Mouse (Mus musculus) adipocyte (in vitro differentiated cells): Measurements from ENCODE around the gene Morn1.

ENCODE experiments used
- DNase-seq: peaks from one replicate; pipeline ENCODE4 v3.0.0-alpha.2; 2016; ENCODE audit warnings: low spot score

Gene Morn1

DNA sequence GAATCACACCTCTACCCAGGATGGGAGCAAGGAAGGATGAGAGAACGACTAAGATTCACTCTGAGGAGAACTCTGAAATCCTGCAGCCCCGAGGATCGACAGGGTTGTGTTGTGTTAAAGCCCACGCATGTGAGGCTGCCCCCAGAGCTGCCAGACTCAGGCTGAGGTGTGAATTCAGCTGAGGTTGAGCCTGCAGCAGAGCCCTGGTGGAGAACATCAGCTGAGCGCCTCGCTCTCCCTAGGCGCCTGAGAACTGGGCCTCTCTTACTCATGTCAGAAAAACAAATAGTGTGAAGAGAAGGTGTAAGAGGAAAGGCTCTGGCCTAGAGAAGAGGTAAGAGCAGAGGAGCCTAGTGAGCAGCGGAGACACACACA lies 72.2 kb downstream of the Morn1 start:
- no peak for DNase-seq

DNA sequence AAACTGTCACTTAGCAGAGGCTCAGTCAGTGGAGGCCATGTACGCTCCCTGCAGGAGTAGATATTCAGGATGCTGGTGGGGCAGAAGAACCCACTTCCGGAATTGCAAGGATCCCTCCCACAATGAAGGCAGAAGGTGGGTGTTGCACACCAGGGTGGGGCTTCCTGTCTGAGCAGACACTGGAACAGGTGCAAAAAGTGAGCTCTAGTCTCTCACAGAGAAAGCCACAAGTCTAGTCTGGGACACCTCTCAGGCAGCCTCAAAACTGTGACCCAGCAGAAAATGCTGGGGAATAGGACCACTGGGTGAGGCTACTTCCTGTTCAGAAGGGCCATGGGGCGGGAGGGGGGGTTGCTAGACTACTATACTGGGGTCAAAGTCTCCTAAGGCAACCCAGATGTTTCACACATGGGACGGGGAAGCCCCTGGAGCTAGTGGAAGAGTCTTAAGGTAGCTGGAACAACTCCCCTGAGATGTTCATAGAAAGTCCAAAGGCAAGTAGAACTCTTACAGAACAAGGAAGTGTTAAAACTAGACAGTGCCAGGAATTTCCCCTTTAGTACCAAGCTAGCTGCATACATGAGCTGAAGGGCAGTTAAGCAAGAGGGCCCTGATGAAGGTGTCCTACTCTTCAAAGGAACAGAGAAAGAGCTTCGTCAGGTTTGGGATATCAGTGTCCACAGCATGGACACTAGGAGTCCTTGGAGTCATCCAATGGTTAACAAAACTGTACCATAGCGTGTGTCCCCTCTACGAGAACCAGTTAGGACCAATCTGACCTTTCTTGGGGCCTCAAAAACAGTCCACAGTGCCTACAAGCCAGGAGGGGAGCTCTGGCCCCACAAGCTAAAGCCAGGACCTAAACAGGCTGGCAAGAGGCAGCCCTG lies 76.3 kb downstream of the Morn1 start:
- no peak for DNase-seq

DNA sequence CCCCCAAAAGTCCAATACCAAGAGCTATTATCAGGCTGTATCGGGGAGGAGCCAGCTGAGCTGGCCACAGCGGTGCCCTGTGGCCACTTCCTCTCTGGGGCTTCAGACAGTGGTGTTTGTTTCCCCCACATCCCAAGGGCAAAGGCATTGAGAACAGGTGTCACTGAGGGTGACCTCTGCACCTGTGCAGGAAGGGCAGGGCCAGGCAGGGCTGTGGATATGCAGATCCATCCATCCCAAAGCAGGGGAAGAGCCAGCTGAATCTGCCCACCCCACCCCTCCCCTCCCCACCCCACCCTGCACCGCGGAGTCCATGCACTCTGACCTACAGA lies 76.9 kb downstream of the Morn1 start:
- DNase-seq, result no peak

DNA sequence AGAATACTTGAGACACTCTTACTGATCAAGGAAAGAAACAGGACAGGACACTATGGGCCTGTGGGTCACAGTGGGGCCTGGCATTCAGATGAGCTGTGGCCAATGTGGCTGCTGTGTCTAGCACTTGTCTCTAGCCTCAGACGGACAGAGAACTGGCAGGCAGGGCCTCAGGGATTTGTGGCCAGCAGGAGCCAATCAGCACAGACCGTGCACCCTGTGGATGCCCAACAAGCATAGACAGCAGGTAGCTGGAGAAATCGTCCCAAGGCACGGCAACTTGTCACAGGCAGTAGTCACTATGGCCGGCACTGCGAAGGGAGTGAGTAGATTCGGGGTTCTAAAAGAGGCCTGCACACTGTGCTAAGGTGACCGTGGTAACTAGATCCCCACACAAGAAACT lies 77.3 kb downstream of the Morn1 start:
- no peak for DNase-seq

DNA sequence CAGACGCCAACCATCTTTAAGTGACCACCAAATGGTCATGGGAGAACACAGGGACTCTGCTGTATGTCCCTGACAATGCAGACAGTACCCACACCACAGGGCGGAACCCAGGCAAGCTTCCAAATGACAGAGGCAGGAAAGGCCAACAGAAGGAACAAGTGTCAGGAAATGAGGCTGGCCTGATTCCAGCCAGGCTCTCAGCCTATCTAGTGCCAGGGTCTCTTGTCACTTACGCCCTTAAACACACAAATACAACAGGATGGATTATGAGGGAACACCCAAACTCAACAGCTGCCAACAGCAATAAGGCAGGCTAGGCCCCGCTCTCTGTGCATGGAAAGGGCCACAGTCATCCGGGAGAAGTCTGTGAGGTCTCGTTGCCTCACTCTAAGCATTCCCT lies 78.2 kb downstream of the Morn1 start:
- DNase-seq, result peak; percentile 61

DNA sequence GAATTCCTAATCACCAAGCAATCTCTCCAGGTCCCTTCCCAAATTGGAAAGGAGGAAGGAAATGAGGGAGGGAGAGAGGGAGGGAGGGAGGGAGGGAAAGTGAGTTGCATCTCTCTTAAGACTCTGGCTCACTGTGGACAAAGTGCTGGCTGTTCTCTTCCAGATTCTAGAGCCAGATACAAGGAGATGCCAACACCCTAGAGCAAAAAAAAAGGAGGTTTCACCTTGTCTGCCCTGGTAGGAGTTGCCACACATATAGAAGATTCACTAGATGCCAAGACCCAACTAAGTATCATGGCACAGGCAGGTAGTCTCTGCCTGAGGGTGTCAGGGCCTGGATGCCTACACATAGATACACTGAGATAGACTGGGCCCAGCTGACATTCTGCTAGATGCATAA lies 79.5 kb downstream of the Morn1 start:
- DNase-seq, result no peak

DNA sequence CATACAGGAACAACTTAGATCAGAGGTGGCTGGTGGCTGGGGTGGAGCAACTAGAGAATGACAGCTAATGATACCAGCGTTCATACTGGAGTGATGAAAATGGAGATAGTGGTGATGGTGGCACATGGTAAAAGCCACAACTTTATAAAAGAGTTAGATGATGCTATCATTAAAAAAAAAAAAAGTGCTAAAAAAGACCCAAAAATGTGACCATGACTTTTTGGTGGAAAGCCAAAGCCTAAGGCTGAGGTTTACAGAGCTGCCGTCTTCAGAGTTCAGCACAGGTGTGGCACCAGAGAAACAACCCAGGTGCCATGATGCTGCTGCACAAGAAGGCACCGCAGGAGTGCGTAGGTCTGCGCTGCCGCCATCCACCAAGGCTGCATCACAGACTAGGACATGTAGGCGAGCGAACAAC lies 82.5 kb downstream of the Morn1 start:
- no peak for DNase-seq

DNA sequence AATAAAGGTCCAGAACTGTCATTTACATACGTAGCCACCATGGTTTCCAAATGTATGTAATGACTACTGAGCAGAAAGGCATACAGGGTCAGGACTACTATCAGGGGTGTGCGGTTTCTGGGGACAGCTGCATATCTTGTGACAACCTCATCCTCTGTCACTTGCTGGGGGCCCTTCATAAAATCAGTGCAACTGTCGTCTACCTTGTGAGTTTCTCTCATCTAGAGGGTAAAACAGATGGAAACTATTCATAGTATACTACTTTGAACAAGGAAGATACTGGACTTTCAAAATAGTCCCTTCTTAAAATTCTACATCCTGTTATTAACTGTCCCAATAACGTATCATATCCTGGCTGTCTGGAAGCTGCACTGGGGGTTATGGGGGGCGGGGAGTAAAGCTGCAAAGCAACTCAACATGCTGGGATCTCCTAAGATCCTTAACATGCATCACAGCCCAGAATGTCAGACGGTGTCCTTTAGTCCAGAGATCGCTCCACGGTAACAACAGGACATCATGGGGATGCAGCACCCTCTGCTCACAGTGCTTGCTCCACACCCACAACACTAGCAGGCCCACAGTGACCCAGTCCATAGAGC lies 84.3 kb downstream of the Morn1 start:
- no peak for DNase-seq

DNA sequence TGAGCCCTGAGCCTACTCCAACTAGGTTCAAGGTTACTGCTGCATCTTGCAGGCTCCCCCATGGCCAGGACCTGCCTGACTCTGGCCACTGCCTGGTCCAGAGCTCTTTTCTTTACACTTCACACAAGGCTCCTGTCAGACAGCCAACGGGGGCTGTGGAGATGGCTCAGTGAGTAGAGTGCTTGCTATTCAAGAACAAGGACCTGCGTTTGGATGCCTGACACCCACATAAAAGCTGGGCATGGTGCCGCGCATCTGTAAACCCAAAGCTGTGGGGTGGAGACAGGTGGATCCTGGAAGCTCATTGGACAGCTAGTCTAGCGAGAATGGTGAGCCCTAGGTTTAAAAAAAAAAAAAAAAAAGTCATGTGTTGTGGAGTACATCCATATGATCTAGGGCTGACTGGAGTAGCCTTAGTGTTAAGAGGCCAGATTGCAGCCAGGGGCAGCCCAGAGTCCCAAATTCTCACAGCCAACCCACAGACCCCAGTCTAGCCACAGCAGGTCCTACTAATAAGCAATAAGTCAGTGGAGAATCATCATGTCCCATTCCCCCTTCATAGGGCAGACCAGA lies 85.7 kb downstream of the Morn1 start:
- no peak for DNase-seq

DNA sequence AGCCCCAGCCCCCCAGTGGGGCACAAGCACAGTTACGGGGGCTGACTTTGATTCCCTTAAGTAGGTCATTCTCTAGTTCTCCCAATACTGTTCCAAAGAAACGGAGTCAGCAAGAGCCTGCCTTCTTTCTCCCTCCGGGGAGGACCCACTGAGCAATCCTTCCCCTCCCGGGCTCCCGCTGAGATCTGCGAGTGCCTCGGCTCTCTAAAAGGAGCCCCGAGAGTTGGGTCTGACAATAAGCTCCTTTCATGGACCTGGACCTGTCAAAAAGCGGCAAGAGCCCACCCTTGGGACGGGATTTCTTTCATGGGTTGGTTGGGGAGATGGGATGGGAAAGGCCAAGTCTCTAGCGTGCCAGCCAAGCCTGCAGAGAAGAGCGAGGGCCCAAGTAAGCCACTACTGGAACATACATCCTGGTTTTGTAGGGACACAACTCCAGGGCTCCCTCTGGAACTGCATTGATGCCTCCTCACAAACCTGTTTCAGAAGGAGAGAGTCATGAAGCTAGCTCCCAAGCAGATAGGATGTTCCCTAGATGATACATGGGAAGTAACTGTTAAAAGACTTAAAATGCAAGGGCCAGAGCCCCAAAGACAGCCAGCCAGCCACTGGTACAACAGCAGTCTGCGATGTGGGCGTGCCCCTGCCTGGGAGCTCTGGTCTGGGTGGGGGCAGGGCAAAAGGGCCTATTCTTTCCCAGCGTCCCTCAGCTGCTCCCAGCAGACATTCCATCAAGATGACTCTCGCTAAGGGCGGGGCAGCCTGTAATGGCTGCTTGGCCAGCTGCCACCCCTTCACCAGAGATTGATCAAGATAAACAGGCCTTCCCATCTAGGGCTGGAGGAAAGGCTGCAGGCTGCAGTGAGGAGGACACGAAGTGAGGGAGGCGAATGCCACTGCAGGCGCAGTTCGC lies 86.8 kb downstream of the Morn1 start:
- DNase-seq, result peak; percentile 96

DNA sequence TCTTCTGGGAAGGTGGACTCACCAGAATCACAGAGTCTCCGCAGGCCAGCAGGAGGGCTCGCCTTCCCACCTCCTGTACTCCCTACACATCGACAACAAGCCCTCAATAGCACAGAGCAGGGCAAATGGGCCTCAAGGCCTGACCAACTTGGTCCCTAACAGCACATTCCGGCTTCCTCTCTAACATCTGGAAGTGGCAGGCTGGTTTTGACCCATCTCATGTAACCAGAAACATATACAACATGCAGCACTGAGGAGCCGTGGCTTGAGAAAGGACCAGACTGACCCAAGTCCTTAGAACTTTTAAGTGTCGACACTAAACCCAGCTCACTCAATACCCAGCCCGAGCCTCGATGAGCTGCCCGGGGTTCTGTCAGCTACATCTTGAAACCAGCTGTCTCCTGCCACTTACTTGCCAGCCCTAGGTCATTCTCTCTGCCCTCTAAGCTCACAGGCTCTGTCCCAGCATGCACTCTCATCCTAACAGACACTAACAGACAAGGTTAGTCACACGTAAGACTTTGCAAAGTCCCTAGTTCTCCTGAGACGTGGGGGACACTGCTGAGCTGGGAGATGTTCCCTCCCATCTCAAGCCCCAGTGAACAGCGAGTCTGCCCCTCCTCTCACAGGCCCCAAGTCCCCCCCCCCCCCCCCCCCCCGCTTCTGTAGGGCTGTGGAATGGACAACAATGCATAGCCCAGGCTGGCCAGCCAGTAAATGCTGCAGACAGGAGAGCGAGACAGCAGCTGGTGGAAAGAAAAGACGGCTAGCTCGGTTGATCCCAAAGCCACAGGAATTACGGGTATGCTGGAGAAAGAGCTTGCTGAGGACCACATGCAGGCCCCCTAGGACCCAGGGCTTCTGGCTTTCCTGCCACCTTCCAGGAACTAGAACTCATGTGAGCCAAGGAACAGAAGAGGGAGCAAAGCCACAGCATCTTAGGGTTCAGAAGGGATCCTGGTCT lies 87.7 kb downstream of the Morn1 start:
- peak; percentile 33 for DNase-seq

DNA sequence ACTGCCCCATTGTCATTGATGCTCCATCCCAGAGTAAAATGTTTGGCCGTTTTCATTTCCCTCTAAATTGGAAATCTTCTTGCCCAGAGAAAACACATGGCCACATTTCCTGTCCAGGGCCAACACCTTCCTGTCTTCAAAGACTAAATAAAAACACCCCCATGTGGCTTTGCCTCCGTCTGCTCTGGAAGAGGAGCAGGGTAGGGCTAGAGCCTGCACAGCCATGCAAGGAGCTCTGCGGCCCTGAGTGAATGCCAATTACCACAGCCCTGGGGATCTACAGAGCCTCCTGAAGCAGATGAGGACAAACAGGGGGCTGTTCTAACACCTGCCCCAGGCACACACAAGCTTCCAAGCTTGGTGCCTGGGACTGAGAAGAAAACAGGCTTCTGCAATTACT lies 89.8 kb downstream of the Morn1 start:
- no peak for DNase-seq

DNA sequence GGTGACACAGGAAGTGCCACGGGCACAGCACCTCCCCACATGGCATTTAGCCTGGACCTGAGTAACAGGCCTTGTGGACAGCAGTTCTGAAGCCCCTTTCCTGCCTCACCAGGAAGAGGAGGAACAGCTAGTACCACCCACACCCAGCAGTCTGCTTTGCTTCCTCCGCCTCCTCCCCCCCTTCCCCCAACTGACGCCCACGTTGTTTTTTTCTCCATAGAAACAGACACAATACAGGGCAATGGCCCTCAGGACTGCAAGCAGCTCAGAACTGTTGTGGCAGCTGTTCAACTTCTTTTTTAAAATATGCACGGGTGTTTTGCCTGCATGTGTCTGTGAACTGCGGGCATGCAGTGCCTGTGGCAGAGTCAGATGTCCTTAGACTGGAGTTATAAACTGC lies 91.9 kb downstream of the Morn1 start:
- DNase-seq, result peak; percentile 51

DNA sequence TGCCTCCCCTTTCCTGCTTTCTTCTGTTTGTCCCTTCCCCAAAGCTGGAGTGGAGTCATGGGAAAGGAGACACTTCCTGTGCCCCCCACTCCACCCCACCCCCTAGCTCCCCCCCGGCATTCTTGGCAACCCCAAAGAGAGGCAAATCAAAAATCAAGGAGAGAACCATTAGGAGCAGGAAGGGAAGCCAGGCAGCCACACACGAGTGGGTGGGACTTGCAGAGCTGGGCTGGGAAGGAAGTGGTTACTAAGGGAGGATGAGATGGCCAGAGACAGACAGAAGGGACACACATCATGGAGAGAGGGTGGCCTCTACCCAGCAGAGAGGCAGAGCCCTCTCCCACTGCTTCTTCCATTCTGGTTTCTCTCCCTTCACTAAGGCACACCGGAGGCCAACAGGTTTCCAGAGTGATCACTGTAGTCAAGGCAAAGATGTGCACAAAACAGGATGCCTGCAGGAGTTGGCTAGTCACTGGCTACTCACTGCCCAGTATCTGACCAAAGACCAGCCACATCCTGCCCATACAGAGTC lies 92.7 kb downstream of the Morn1 start:
- DNase-seq, result no peak

DNA sequence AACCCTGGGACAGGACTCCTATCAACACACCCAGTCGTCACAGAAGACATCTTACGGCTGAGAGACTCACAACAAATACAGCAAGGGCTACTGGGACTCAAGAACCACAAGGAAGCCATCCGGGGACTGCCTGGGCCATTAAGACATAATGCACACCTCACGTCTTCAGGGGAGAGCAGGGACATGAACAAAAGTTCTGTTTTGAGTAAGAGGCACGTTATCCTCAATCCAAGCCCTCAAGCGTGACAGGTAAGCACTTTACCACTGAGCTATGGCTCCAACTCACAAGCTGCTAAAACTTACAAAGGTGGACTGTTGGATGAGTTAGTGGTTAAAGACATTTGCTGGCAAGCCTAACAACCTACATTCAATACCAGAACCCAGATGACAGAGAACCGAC lies 96.8 kb downstream of the Morn1 start:
- DNase-seq, result no peak

DNA sequence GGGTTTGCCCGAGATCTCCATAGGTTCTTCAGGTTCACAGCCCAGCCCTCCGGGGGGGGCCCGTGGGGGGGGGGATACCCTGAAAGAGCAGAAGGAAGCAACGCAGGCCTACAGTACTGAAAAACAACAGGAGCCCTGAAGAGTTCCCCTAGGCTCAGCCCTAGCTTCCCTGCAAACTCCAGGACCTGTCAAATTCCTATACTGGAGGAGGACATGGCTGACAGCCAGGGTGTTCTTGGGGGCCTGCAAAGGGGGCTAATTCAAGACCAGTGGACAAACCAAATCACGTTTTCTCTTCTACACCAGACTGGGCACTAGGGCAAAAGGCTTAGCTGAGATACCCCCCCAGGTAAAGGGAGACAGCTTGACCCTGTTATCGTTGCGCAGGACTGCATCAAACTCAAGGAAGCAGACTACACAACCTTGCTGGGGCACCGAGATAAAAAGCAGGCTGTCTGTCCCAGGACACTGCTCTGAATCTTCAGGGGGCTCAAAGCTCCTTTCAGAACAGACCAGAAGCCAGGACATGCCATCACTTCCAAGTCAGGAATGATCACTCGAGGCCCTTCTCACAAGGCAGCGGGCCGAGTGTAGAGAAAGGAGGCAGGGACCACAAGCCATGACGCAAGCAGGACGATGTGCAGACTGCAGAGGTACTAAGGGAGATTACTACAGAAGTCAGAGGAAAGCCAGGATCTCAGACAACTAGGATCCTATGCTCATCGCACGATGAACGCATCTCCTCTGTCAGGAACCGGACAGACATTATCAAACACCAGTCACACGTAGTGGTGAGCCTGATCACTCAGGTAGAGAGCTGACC lies 98.1 kb downstream of the Morn1 start:
- DNase-seq, result no peak

DNA sequence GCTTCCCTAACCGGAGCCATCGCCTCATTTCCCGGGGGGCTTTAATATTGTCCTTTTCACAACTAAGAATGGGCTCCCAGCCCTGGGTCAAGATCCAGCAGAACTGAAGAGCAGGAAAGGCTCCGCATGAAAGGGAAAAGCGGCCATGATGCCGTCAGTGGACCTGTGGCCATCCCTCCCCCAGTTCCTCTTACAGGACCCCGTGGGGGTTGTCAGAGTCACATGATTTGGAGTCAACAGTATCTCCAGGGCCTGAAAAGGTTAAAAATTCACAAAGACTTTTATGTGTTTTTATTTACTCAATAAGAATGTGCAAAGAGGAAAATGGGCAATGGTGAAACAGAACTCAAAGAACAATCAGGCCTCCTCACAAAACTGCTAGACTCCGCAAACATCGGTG lies 99.5 kb downstream of the Morn1 start:
- DNase-seq, result no peak

DNA sequence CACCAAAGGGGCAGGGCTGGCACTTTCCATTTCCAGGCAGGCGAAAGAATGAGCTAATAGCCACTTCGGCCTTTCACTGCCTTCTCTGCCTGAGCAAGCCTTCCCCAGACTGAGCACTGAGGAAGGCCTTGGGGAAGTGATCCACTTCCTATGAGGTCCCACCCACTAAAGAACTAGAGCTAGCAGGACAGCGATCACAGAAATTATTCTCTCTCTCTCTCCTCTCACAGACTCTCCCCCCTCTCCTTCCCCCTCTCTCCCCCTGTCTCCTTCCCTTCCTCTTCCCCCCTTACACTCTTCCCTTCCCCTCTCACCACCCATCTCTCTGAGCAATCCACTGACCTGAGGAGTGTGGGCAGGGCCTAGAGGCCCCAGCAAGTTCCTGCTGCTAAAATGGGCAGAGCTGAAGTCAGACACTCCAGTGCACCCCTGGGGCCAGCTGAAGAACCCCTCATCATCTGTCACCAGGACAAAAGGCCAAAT lies 100.9 kb downstream of the Morn1 start:
- DNase-seq, result no peak

DNA sequence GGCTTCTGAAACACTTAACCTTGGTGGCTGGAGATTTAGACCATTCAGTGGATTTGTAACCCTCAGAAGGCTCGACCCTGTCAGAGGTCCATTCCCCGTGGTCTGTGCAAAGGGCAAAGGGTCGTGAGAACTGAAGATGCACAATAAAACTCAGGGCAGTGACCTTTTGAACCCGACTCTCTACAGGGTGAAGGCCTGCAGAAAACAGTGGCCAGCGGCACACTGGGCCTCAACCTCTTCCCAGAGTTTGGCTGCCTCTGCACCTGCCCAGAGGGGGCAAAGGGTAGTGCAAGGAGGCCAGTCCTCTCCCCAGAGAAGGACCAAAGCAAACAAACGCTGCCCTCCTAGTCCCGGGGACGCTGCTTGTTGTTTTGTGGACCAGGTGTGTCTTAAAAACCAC lies 102.0 kb downstream of the Morn1 start:
- DNase-seq, result no peak

DNA sequence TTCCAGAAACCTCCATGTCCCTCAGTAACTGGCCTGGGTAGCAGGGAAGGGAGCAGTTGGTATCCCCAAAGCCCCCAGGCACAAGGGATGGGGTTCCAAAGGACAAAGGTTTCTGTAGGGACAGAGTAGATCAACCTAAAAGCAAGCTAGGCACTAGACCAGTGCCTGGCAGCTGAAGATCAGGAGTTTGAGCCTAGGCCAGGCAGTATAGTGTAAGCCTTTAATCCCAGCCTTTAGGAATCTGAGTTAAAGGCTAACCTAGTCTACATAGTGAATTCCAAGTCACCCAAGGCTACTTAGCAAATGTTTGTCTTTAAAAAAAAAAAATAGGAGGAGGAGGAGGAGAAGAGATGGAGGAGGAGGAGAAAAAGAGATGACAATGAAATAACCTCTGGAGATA lies 102.4 kb downstream of the Morn1 start:
- DNase-seq, result no peak
